Mouse (Mus musculus) midbrain, embryonic 12.5 days (tissue): ENCODE results near the gene Gon4l. TPM values are rescaled to one million over a fixed set of nuclear protein-coding genes. Genes with fewer than 3 reads are reported as not detected.
"Not testable (repeated sequence)": the region's sequence is repeated elsewhere in the genome, so short reads cannot be mapped to it uniquely, and the experiment has no call there.

Experiments
- ATAC-seq: fragments of 200-750 bp; cut with Nextera tagmentation; 2 replicates; pipeline ENCODE4 v1.8.0; 2017; ENCODE audit warnings: low read depth, moderate TSS enrichment, moderate library complexity; ENCODE audit not compliant: low FRiP score
- H3K27ac ChIP-seq: fragments of 300-500 bp; sonication (generic); replicated peaks from 2 replicates; pipeline ENCODE4 v1.5.1; 2016; ENCODE audit warnings: mild to moderate bottlenecking
- H3K27me3 ChIP-seq: fragments of 300-500 bp; sonication (generic); 2 replicates; pipeline ENCODE4 v1.6.1; 2016; ENCODE audit warnings: mild to moderate bottlenecking
- H3K36me3 ChIP-seq: fragments of 300-500 bp; sonication (generic); 2 replicates; pipeline ENCODE4 v1.6.1; 2016
- H3K4me1 ChIP-seq: fragments of 300-500 bp; sonication (generic); 2 replicates; pipeline ENCODE4 v1.6.1; 2016
- H3K4me2 ChIP-seq: fragments of 300-500 bp; sonication (generic); replicated peaks from 2 replicates; pipeline ENCODE4 v1.6.1; 2016; ENCODE audit warnings: mild to moderate bottlenecking, moderate library complexity
- H3K4me3 ChIP-seq: fragments of 300-500 bp; sonication (generic); 2 replicates; pipeline ENCODE4 v1.5.1; 2016; ENCODE audit warnings: mild to moderate bottlenecking
- H3K9ac ChIP-seq: fragments of 300-500 bp; sonication (generic); replicated peaks from 2 replicates; pipeline ENCODE4 v1.6.1; 2016; ENCODE audit warnings: mild to moderate bottlenecking, moderate library complexity
- H3K9me3 ChIP-seq: fragments of 300-500 bp; sonication (generic); 2 replicates; pipeline ENCODE4 v1.6.1; 2016; ENCODE audit warnings: mild to moderate bottlenecking
- WGBS: fragments of 180-500 bp; shearing (Covaris S2); methylation state at CpG from one replicate; pipeline ENCODE4 v1.1.7; 2016; 5-methylcytosine and 5-hydroxymethylcytosine counted together
- polyA plus RNA-seq: library from polyadenylated mRNA; unstranded; fragments of >200 nt; fragmentation: Nextera tagmentation; extraction: Ambion mirVana; gene quantifications from 2 replicates; pipeline ENCODE4 v1.2.1, GENCODE M21; 2016

The Gon4l gene
- 18.9 and 19.8 TPM in 2 replicates for polyA plus RNA-seq

GRCm38 (mm10) chr3:88834951-88835491, at the start of gene Gon4l:
Gene Gon4l, plus strand, starts transcription at chr3:88835231.
- Histone ChIP-seq H3K9ac (peak within 1 kb of the TSS; percentile 57), H3K4me3 (peak within 1 kb of the TSS; percentile 46), H3K4me2 (peak within 1 kb of the TSS; percentile 49), H3K27ac (peak within 1 kb of the TSS; percentile 86)
- not testable (repeated sequence) for H3K27me3 ChIP-seq, H3K36me3 ChIP-seq, H3K4me1 ChIP-seq, H3K9me3 ChIP-seq
- ATAC-seq: peak; percentile 24
- 2% methylated on average over 33 of the region's 39 CpGs for WGBS

GRCm38 (mm10) chr3:88786323-88786722, 48.7 kb upstream of the Gon4l start:
- not testable (repeated sequence) for ATAC-seq

GRCm38 (mm10) chr3:88786805-88787204, 48.2 kb upstream of the Gon4l start:
- H3K27me3 ChIP-seq, H3K4me1 ChIP-seq: not testable (repeated sequence)
- H3K36me3 ChIP-seq: peaks cover 13% of the 10 kb centered on the region

More at GRCm38 (mm10) chr3:88786323-88786722, 48.7 kb upstream of the Gon4l start:
- not testable (repeated sequence) for H3K9me3 ChIP-seq, H3K4me1 ChIP-seq, H3K4me3 ChIP-seq, H3K27ac ChIP-seq, H3K9ac ChIP-seq, H3K4me2 ChIP-seq, H3K27me3 ChIP-seq
- 92% methylated on average over 1 of the region's 4 CpGs for WGBS
- peaks cover 13% of the 10 kb centered on the region for H3K36me3 ChIP-seq

GRCm38 (mm10) chr3:88788033-88788432, 47.0 kb upstream of the Gon4l start:
- not testable (repeated sequence) for H3K27me3 ChIP-seq, H3K4me3 ChIP-seq, ATAC-seq, H3K27ac ChIP-seq, H3K4me1 ChIP-seq, H3K9ac ChIP-seq, H3K4me2 ChIP-seq, H3K9me3 ChIP-seq
- peaks cover 13% of the 10 kb centered on the region for H3K36me3 ChIP-seq
- 100% methylated on average over 3 of the region's 4 CpGs for WGBS

More at GRCm38 (mm10) chr3:88786805-88787204, 48.2 kb upstream of the Gon4l start:
- H3K9me3 ChIP-seq, H3K4me2 ChIP-seq, H3K9ac ChIP-seq, ATAC-seq, H3K27ac ChIP-seq, H3K4me3 ChIP-seq: not testable (repeated sequence)
- WGBS: no CpG with 5 or more reads among the region's 8 CpGs

GRCm38 (mm10) chr3:88797507-88797906, 37.5 kb upstream of the Gon4l start:
- H3K27ac ChIP-seq, H3K9me3 ChIP-seq, H3K9ac ChIP-seq, ATAC-seq, H3K36me3 ChIP-seq, H3K4me3 ChIP-seq, H3K4me2 ChIP-seq, H3K27me3 ChIP-seq, H3K4me1 ChIP-seq: not testable (repeated sequence)
- 93% methylated on average over 6 of the region's 6 CpGs for WGBS

- Histone ChIP-seq H3K27ac (no peak overlapping the region), H3K4me2 (no peak overlapping the region), H3K27me3 (no peaks in the 10 kb centered on the region), H3K9ac (no peak overlapping the region), H3K9me3 (no peaks in the 10 kb centered on the region), H3K4me3 (no peak overlapping the region), H3K4me1 (no peaks in the 10 kb centered on the region), H3K36me3 (peaks cover 22% of the 10 kb centered on the region; the same call in 1 of the 2 replicates)
- ATAC-seq: no peak
- WGBS: 92% methylated on average over 5 of the region's 5 CpGs
Observed at GRCm38 (mm10) chr3:88803910-88804540, 31.0 kb upstream of the Gon4l start.

- no peak for ATAC-seq
- Histone ChIP-seq H3K27ac (no peak overlapping the region), H3K9ac (no peak overlapping the region), H3K4me2 (no peak overlapping the region), H3K4me1 (no peaks in the 10 kb centered on the region), H3K9me3 (no peaks in the 10 kb centered on the region), H3K36me3 (peaks cover 26% of the 10 kb centered on the region), H3K27me3 (no peaks in the 10 kb centered on the region), H3K4me3 (no peak overlapping the region)
- WGBS: 100% methylated on average over 1 of the region's 1 CpGs
Observed at GRCm38 (mm10) chr3:88825710-88826109, 9.3 kb upstream of the Gon4l start.

GRCm38 (mm10) chr3:88827231-88827630, 7.8 kb upstream of the Gon4l start:
- Histone ChIP-seq H3K36me3 (peaks cover 21% of the 10 kb centered on the region), H3K4me3 (no peak overlapping the region), H3K9me3 (no peaks in the 10 kb centered on the region), H3K27ac (no peak overlapping the region), H3K4me1 (no peaks in the 10 kb centered on the region), H3K9ac (no peak overlapping the region), H3K4me2 (no peak overlapping the region), H3K27me3 (no peaks in the 10 kb centered on the region)
- WGBS: over 99% methylated on average over 9 of the region's 9 CpGs
- no peak for ATAC-seq

GRCm38 (mm10) chr3:88831177-88832121, 3.6 kb upstream of the Gon4l start:
- H3K4me3 ChIP-seq: peak overlapping the region; percentile 54
- H3K9ac ChIP-seq: peak overlapping the region; percentile 61; the same call in 1 of the 2 replicates
- H3K9me3 ChIP-seq, H3K4me1 ChIP-seq, H3K36me3 ChIP-seq, H3K27me3 ChIP-seq: not testable (repeated sequence)
- peak overlapping the region; percentile 96 for H3K27ac ChIP-seq
- peak; percentile 86 for ATAC-seq
- peak overlapping the region; percentile 57 for H3K4me2 ChIP-seq
- 3% methylated on average over 20 of the region's 28 CpGs for WGBS

GRCm38 (mm10) chr3:88832388-88832787, 2.6 kb upstream of the Gon4l start:
- not testable (repeated sequence) for H3K36me3 ChIP-seq, H3K27me3 ChIP-seq, H3K9ac ChIP-seq, H3K4me1 ChIP-seq, H3K9me3 ChIP-seq
- Histone ChIP-seq H3K27ac (0 out of 2 replicates have a peak overlapping the region, but pooled peaks have one; percentile 60), H3K4me3 (peak overlapping the region; percentile 36), H3K4me2 (peak overlapping the region; percentile 57)
- WGBS: 1% methylated on average over 13 of the region's 14 CpGs
- ATAC-seq: peak; percentile 75

- Histone ChIP-seq H3K9ac (no peak overlapping the region), H3K27ac (no peak overlapping the region), H3K36me3 (peaks cover 43% of the 10 kb centered on the region), H3K9me3 (no peaks in the 10 kb centered on the region), H3K27me3 (no peaks in the 10 kb centered on the region), H3K4me3 (no peak overlapping the region), H3K4me1 (no peaks in the 10 kb centered on the region), H3K4me2 (no peak overlapping the region)
- WGBS: 95% methylated on average over 4 of the region's 4 CpGs
- ATAC-seq: no peak
Observed at GRCm38 (mm10) chr3:88849172-88849571, 14.1 kb downstream of the Gon4l start.

GRCm38 (mm10) chr3:88855837-88856236, 20.8 kb downstream of the Gon4l start:
- H3K4me2 ChIP-seq: no peak overlapping the region
- H3K9me3 ChIP-seq: no peaks in the 10 kb centered on the region
- ATAC-seq: no peak
- no peaks in the 10 kb centered on the region for H3K4me1 ChIP-seq
- no peak overlapping the region for H3K4me3 ChIP-seq
- peaks cover 76% of the 10 kb centered on the region for H3K36me3 ChIP-seq
- H3K27me3 ChIP-seq: no peaks in the 10 kb centered on the region
- WGBS: 95% methylated on average over 6 of the region's 6 CpGs
- H3K9ac ChIP-seq: no peak overlapping the region
- H3K27ac ChIP-seq: no peak overlapping the region
